8 mouse cellular contexts compared by ENCODE assay signal in the genomic region with DNA sequence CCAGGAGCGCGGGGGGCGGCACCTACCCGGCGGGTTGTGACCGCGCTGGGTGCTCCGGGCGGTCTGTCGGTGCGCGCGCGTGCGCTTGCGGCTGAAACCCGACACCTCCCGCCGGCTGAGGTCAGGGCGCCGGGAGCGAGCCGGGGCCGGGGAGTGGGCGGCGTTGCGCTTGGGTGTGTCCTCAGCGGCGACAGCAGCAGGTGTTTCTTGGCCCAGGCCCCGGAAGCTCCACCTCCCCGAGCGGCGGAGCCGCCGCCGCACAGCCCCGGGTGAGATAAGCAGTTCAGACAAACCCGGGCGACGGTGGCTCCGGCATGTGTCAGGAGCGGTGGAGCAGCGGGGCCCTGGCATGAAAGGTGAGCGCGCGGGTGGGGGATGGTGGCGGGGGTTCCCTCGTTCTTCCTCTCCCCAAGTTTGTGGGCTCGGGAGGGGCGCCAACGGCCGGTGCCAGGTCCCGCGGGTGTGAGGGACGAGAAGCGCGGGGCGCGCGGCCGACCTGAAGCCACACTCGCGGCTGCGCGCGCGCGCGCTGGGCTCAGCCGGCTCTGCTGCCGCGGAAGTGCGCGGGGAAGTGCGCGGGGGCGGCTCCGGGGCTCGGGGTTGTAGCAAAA. TPM values are rescaled to one million over a fixed set of nuclear protein-coding genes. Genes with fewer than 3 reads are reported as not detected.
DNase-seq lines count a peak whose midpoint lies in the region; ATAC-seq and TF ChIP-seq lines count a peak whose summit lies in the region.

No protein-coding gene starts in this region.

- ATAC-seq in common myeloid progenitor, adult 5-6 weeks (replicated peaks; ENCODE audit: low read depth, poor library complexity, severe bottlenecking) = peak; percentile 8
- ATAC-seq in intestine, postnatal 0 days = peak; percentile 69
- ATAC-seq in liver, embryonic 13.5 days (ENCODE audit: low read depth) = peak; percentile 80
- peak; percentile 70 for ATAC-seq in stomach, embryonic 14.5 days (ENCODE audit: insufficient number of reproducible peaks, insufficient read depth, low FRiP score, low read depth)

- H3K4me1 ChIP-seq in intestine, postnatal 0 days (replicated peaks; ENCODE audit: control insufficient read depth, insufficient read depth, low read length) = peaks cover 22% of the 10 kb centered on the region
- H3K4me1 ChIP-seq in liver, embryonic 13.5 days (replicated peaks) = peaks cover 93% of the 10 kb centered on the region
- H3K4me1 ChIP-seq in stomach, embryonic 14.5 days (ENCODE audit: control insufficient read depth, insufficient read depth, low read length) = peaks cover 59% of the 10 kb centered on the region

- TF ChIP-seq CTCF in intestine, postnatal 0 days (IDR thresholded peaks at IDR 0.05; ENCODE audit: low read depth) = no peak

- H3K27ac ChIP-seq in intestine, postnatal 0 days (ENCODE audit: low read depth, low read length) = peak overlapping the region; percentile 96
- peak overlapping the region; percentile 94 for H3K27ac ChIP-seq in liver, embryonic 13.5 days
- peak overlapping the region; percentile 90 for H3K27ac ChIP-seq in stomach, embryonic 14.5 days (ENCODE audit: low read length)

- no peaks in the 10 kb centered on the region for H3K9me3 ChIP-seq in intestine, postnatal 0 days (ENCODE audit: control insufficient read depth)
- H3K9me3 ChIP-seq in liver, embryonic 13.5 days (replicated peaks) = no peaks in the 10 kb centered on the region
- H3K9me3 ChIP-seq in stomach, embryonic 14.5 days (ENCODE audit: control insufficient read depth, low read depth, low read length) = no peaks in the 10 kb centered on the region

- under 1% methylated on average over 69 of the region's 79 CpGs for WGBS in intestine, postnatal 0 days
- WGBS in liver, embryonic 13.5 days (ENCODE audit: insufficient replicate concordance) = under 1% methylated on average over 78 of the region's 79 CpGs
- WGBS in stomach, embryonic 14.5 days = under 1% methylated on average over 79 of the region's 79 CpGs

- no peaks in the 10 kb centered on the region for H3K36me3 ChIP-seq in intestine, postnatal 0 days (ENCODE audit: control insufficient read depth, insufficient read depth)
- 0 out of 2 replicates have a peak, but pooled peaks cover 3% of the 10 kb centered on the region for H3K36me3 ChIP-seq in liver, embryonic 13.5 days
- no peaks in the 10 kb centered on the region for H3K36me3 ChIP-seq in stomach, embryonic 14.5 days (ENCODE audit: control insufficient read depth, insufficient read depth, low read length)

- peak overlapping the region; percentile 62 for H3K4me3 ChIP-seq in intestine, postnatal 0 days (ENCODE audit: low read depth, low read length)
- peak overlapping the region; percentile 89 for H3K4me3 ChIP-seq in liver, embryonic 13.5 days (replicated peaks)
- peak overlapping the region; percentile 51 for H3K4me3 ChIP-seq in stomach, embryonic 14.5 days (ENCODE audit: low read depth, low read length)

- peak; percentile 52 to 72 for DNase-seq in left cerebral cortex, adult 18-20 months (ENCODE audit: low spot score in 2 of 2)
- no peak for DNase-seq in left cerebral cortex, adult 11 months (ENCODE audit: low spot score)
- DNase-seq in heart, adult 11 months = peak; percentile 99
- DNase-seq in liver, embryonic 13.5 days = peak; percentile 89
- DNase-seq in natural killer cell, adult 2 months (ENCODE audit: low spot score in 2 of 2) = peak; percentile 75 to 80

- peak overlapping the region; percentile 99 for H3K4me2 ChIP-seq in intestine, postnatal 0 days (replicated peaks; ENCODE audit: low read depth)
- H3K4me2 ChIP-seq in liver, embryonic 13.5 days = peak overlapping the region; percentile 100
- peak overlapping the region; percentile 99 for H3K4me2 ChIP-seq in stomach, embryonic 14.5 days (replicated peaks; ENCODE audit: low read depth, low read length)

- H3K9ac ChIP-seq in intestine, postnatal 0 days (ENCODE audit: low read depth, low read length) = peak overlapping the region; percentile 53
- peak overlapping the region; percentile 96 for H3K9ac ChIP-seq in liver, embryonic 13.5 days
- peak overlapping the region; percentile 54 for H3K9ac ChIP-seq in stomach, embryonic 14.5 days (replicated peaks; ENCODE audit: low read depth, low read length)

- no peaks in the 10 kb centered on the region; the same call in 1 of the 2 replicates for H3K27me3 ChIP-seq in intestine, postnatal 0 days (replicated peaks; ENCODE audit: control insufficient read depth, insufficient read depth, low read length)
- no peaks in the 10 kb centered on the region for H3K27me3 ChIP-seq in liver, embryonic 13.5 days
- H3K27me3 ChIP-seq in stomach, embryonic 14.5 days (ENCODE audit: control insufficient read depth, insufficient read depth, low read length) = no peaks in the 10 kb centered on the region

RNA-seq across cellular contexts. Expression of gene Gins2, which starts 51.8 kb away (rescaled TPM):
- total RNA-seq in left cerebral cortex, adult 18-20 months (2021) = 1 to 10 TPM; 2.1 to 2.4 TPM
- 22.9 and 48.0 TPM in 2 replicates for total RNA-seq in common myeloid progenitor, adult 5-6 weeks (2017)
- polyA plus RNA-seq in intestine, postnatal 0 days (2015; fragmentation: Nextera tagmentation; extraction: Ambion mirVana) = 23.1 and 23.7 TPM in 2 replicates
- 75.6 and 75.9 TPM in 2 replicates for polyA plus RNA-seq in liver, embryonic 13.5 days (2015; fragmentation: Nextera tagmentation; extraction: Ambion mirVana)
- polyA plus RNA-seq in stomach, embryonic 14.5 days (2014; fragmentation: Nextera tagmentation; extraction: Ambion mirVana) = 112 and 118 TPM in 2 replicates

Comparison
In these comparisons a context has a peak if more than half of its experiments do, and no peak if none do; other contexts are left out.
1. ATAC-seq: peak in every context shown above with its lines; median percentile 80 in liver, embryonic 13.5 days; 70 in stomach, embryonic 14.5 days; 69 in intestine, postnatal 0 days; 8 in common myeloid progenitor, adult 5-6 weeks.